Mouse (Mus musculus) MEL (cell line): ENCODE measurements at regions not wholly inside any gene's neighbourhood (a gene's known extent, or its start where the extent isn't known, plus 50 kb on each side); places are given as distances from the start of the nearest gene placed in this dataset.
A peak's percentile ranks its signal among the peaks of the same experiment; 100 is the strongest.

ENCODE experiments used
- DNase-seq: peaks from one replicate; pipeline ENCODE4 v3.0.0; 2011; ENCODE audit warnings: low read depth, low spot score
- H3K27ac ChIP-seq: 2 replicates; pipeline ENCODE4 v1.5.1; 2012; ENCODE audit warnings: low read depth, mild to moderate bottlenecking, control low read depth, low read length, moderate library complexity; ENCODE audit not compliant: control insufficient read depth
- H3K27me3 ChIP-seq, 2 experiments: fragments of 150-350 bp in 1 of 2; sonication (generic) in 1 of 2; 2 replicates each; pipeline ENCODE4 v1.6.1; 2012; ENCODE audit warnings: low read length in 2 of 2, mild to moderate bottlenecking in 2 of 2, improper control_type of control experiment in 1 of 2, moderate library complexity in 1 of 2; ENCODE audit not compliant: insufficient read depth in 2 of 2, control insufficient read depth in 1 of 2
- H3K36me3 ChIP-seq, 2 experiments: 2 replicates each; pipeline ENCODE4 v1.6.1; 2012 to 2014; ENCODE audit warnings: low read length in 2 of 2, improper control_type of control experiment in 1 of 2, inconsistent platforms in 1 of 2, mild to moderate bottlenecking in 1 of 2; ENCODE audit not compliant: insufficient read depth in 2 of 2, control insufficient read depth in 1 of 2
- H3K4me1 ChIP-seq, 2 experiments: fragments of 150-350 bp in 1 of 2; sonication (generic) in 1 of 2; 2 replicates each; pipeline ENCODE4 v1.6.1; 2012; ENCODE audit warnings: low read length in 2 of 2, improper control_type of control experiment in 1 of 2, mild to moderate bottlenecking in 1 of 2; ENCODE audit not compliant: insufficient read depth in 2 of 2, control insufficient read depth in 1 of 2
- H3K4me3 ChIP-seq, 2 experiments: fragments of 150-350 bp in 1 of 2; sonication (generic) in 1 of 2; 2 replicates each; pipeline ENCODE4 v1.5.1; 2012; ENCODE audit warnings: low read depth in 2 of 2, low read length in 2 of 2, mild to moderate bottlenecking in 2 of 2, moderate library complexity in 2 of 2, control low read depth in 1 of 2, improper control_type of control experiment in 1 of 2; ENCODE audit not compliant: control insufficient read depth in 1 of 2, insufficient read depth in 1 of 2
- H3K79me2 ChIP-seq: 2 replicates; pipeline ENCODE4 v1.6.1; 2012; ENCODE audit warnings: mild to moderate bottlenecking, low read length, moderate library complexity; ENCODE audit not compliant: control insufficient read depth, poor library complexity, insufficient read depth
- H3K9ac ChIP-seq: 2 replicates; pipeline ENCODE4 v1.6.1; 2012; ENCODE audit warnings: low read depth, mild to moderate bottlenecking, control low read depth, low read length, moderate library complexity; ENCODE audit not compliant: control insufficient read depth, poor library complexity, severe bottlenecking
- H3K9me3 ChIP-seq: fragments of 150-350 bp; sonication (generic); replicated peaks from 2 replicates; pipeline ENCODE4 v1.6.1; 2012; ENCODE audit warnings: mild to moderate bottlenecking, low read length, improper control_type of control experiment, moderate library complexity; ENCODE audit not compliant: insufficient read depth
- CHD2 ChIP-seq: IDR thresholded peaks from 2 replicates; pipeline ENCODE4 v1.6.1; 2011; ENCODE audit warnings: low read length, improper control_type of control experiment
- CTCF ChIP-seq, 3 experiments: IDR thresholded peaks in 2 of 3; conservative IDR thresholded peaks in 1 of 3; 2 replicates each; pipeline ENCODE4 v1.5.1; 2011 to 2012; ENCODE audit warnings: low read length in 3 of 3, low read depth in 2 of 3, mild to moderate bottlenecking in 2 of 3, improper control_type of control experiment in 1 of 3, inconsistent platforms in 1 of 3, mixed read lengths in 1 of 3, moderate library complexity in 1 of 3; ENCODE audit not compliant: control insufficient read depth in 1 of 3, insufficient read depth in 1 of 3, poor library complexity in 1 of 3, severe bottlenecking in 1 of 3
- GATA1 ChIP-seq: IDR thresholded peaks from 2 replicates; pipeline ENCODE4 v1.6.1; 2011; ENCODE audit warnings: low read depth, low read length, improper control_type of control experiment
- HCFC1 ChIP-seq: IDR thresholded peaks from 2 replicates; pipeline ENCODE4 v1.6.1; 2012; ENCODE audit warnings: low read depth, mild to moderate bottlenecking, inconsistent platforms, low read length, improper control_type of control experiment, moderate library complexity
- MYB ChIP-seq: IDR thresholded peaks from 2 replicates; pipeline ENCODE4 v1.6.1; 2011; ENCODE audit warnings: mild to moderate bottlenecking, low read depth, low read length, improper control_type of control experiment
- POLR2A ChIP-seq, 2 experiments: IDR thresholded peaks; 2 replicates each; pipeline ENCODE4 v1.6.1; 2011 to 2012; ENCODE audit warnings: low read length in 2 of 2, mild to moderate bottlenecking in 2 of 2, control low read depth in 1 of 2, improper control_type of control experiment in 1 of 2, low read depth in 1 of 2, moderate library complexity in 1 of 2; ENCODE audit not compliant: control insufficient read depth in 1 of 2, insufficient read depth in 1 of 2, poor library complexity in 1 of 2
- RAD21 ChIP-seq: IDR thresholded peaks from 2 replicates; pipeline ENCODE4 v1.6.1; 2011; ENCODE audit warnings: mild to moderate bottlenecking, low read depth, low read length, improper control_type of control experiment
- SMC3 ChIP-seq: IDR thresholded peaks from 2 replicates; pipeline ENCODE4 v1.6.1; 2011; ENCODE audit warnings: low read depth, low read length, improper control_type of control experiment
- TAL1 ChIP-seq: IDR thresholded peaks from 2 replicates; pipeline ENCODE4 v1.6.1; 2012; ENCODE audit warnings: mild to moderate bottlenecking, inconsistent platforms, low read length, moderate library complexity, mixed read lengths
- ZC3H11A ChIP-seq: IDR thresholded peaks from 2 replicates; pipeline ENCODE4 v1.6.1; 2012; ENCODE audit warnings: low read depth, mild to moderate bottlenecking, inconsistent platforms, low read length, improper control_type of control experiment

DNA sequence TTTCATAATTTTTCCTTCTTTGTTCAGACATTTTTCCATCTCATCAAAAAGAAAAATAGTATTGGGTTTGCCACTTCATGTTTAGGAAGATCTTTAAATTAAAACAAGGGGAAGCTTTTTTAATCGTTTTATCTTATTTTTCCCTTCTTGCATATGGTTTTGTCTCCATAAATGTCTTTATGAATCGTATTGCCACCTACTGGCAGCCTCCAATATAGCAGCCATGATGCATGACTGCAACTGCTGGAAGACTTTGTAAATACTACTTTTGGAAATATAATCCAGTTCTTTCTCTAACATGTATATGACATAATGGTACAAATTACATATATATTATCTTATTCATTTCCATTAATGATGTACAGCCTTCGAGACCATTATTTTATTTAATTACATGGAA, 812.2 kb upstream of the Alcam start:
- H3K36me3 ChIP-seq, result no peaks in the 10 kb centered on the region
- no peaks in the 10 kb centered on the region for H3K4me1 ChIP-seq
- H3K4me3 ChIP-seq, result no peak overlapping the region
- no peaks in the 10 kb centered on the region for H3K79me2 ChIP-seq
- TF ChIP-seq MYB (no peak), ZC3H11A (peak; percentile 77), RAD21 (peak; percentile 77), GATA1 (no peak), CTCF (IDR thresholded peaks at IDR 0.05 in 2 of 3, conservative IDR thresholded peaks at IDR 0.05 in 1 of 3; ENCODE audit: control insufficient read depth in 1 of 3, insufficient read depth in 1 of 3, low read depth in 2 of 3, low read length in 3 of 3, poor library complexity in 1 of 3, severe bottlenecking in 1 of 3) (peak; percentile 36 to 74 (median 45)), HCFC1 (no peak), POLR2A (IDR thresholded peaks at IDR 0.05; ENCODE audit: control insufficient read depth in 1 of 2, insufficient read depth in 1 of 2, low read depth in 1 of 2, low read length in 2 of 2, poor library complexity in 1 of 2) (no peak), SMC3 (peak; percentile 88)
- H3K27ac ChIP-seq, result no peak overlapping the region
- H3K9me3 ChIP-seq, result no peaks in the 10 kb centered on the region
- no peak overlapping the region for H3K9ac ChIP-seq
- DNase-seq, result peak; percentile 72
- no peaks in the 10 kb centered on the region for H3K27me3 ChIP-seq

DNA sequence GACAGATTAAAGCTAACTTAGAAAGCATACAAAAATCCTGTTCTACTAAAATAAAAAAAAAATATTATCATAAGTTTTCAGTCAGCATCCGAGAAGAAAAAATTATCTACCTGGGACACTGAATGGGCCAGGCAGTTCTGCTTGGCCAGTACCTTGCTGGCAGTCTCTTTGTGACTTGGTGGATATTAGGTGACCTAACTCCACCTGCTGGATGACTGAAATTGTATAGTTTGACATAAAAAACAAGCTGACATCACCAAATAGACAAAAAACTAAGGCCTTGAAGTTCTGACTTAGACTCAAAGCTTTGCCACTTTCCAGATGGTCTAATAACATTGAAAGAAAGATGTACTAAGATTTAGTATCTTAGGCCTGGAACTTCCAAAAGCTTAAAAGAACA, 791.5 kb upstream of the Alcam start:
- Histone ChIP-seq H3K9ac (no peak overlapping the region), H3K4me1 (no peaks in the 10 kb centered on the region), H3K9me3 (no peaks in the 10 kb centered on the region), H3K27ac (no peak overlapping the region), H3K79me2 (no peaks in the 10 kb centered on the region), H3K36me3 (no peaks in the 10 kb centered on the region), H3K4me3 (no peak overlapping the region), H3K27me3 (no peaks in the 10 kb centered on the region)
- TF ChIP-seq CTCF (IDR thresholded peaks at IDR 0.05 in 2 of 3, conservative IDR thresholded peaks at IDR 0.05 in 1 of 3; ENCODE audit: control insufficient read depth in 1 of 3, insufficient read depth in 1 of 3, low read depth in 2 of 3, low read length in 3 of 3, poor library complexity in 1 of 3, severe bottlenecking in 1 of 3) (peak in 1 of 3 experiments; percentile 25; a peak in 2 of 6 replicates), POLR2A (IDR thresholded peaks at IDR 0.05; ENCODE audit: control insufficient read depth in 1 of 2, insufficient read depth in 1 of 2, low read depth in 1 of 2, low read length in 2 of 2, poor library complexity in 1 of 2) (no peak), TAL1 (no peak), GATA1 (no peak), SMC3 (peak; percentile 45), ZC3H11A (peak; percentile 33), RAD21 (peak; percentile 30)
- DNase-seq, result no peak

DNA sequence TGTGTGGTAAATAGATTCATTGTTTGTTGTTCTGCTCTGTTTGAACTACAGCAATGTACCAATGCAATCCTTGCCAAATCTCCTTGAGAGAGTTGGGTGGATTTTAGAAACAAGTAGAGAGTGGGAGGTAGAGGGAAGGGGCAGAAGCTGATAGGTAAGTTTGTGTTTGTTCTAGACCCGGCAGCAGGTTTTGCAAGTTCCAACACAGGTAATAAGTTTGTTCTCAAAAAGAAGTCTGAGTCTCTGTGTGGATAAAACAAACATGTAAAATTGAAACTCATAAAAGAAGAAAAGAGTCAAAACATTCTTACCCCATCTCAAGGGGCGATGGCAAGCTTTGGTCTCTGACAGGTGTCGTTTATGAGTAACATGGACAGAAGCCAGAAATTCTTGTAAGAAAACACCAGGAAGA, 788.3 kb upstream of the Alcam start:
- DNase-seq, result no peak
- TF ChIP-seq TAL1 (no peak), CHD2 (no peak)
- H3K79me2 ChIP-seq, result no peaks in the 10 kb centered on the region
- H3K4me1 ChIP-seq, result no peaks in the 10 kb centered on the region; a peak in 1 of 4 replicates
- no peaks in the 10 kb centered on the region for H3K9me3 ChIP-seq
- no peak overlapping the region for H3K4me3 ChIP-seq
- no peaks in the 10 kb centered on the region for H3K36me3 ChIP-seq
- no peak overlapping the region for H3K27ac ChIP-seq
- no peak overlapping the region for H3K9ac ChIP-seq
- H3K27me3 ChIP-seq, result no peaks in the 10 kb centered on the region
